Comparison of ENCODE assay signal across 13 mouse cellular contexts in genomic region chr1:154787418-154787817, GRCm38 (mm10).
DNase-seq lines count a peak whose midpoint lies in the region; TF ChIP-seq lines count a peak whose summit lies in the region.
"Had no signal": no experiment of that assay in that cellular context is flagged by ENCODE, and none has a peak within 500 bp of the region (broad histone marks: within the 10 kb centered on the region; RNA-seq: fewer than 3 reads in every experiment).

No protein-coding gene starts in this region.

- H3K9ac ChIP-seq in MEL (ENCODE audit: control insufficient read depth, low read depth, low read length, poor library complexity, severe bottlenecking), result no peak overlapping the region
- H3K9ac ChIP-seq: embryonic facial prominence, embryonic 15.5 days; heart, embryonic 13.5 days; hindbrain, embryonic 12.5 days had no signal

- H3K4me1 ChIP-seq in MEL (ENCODE audit: control insufficient read depth in 1 of 2, insufficient read depth in 2 of 2, low read length in 2 of 2), result no peaks in the 10 kb centered on the region

- H3K79me2 ChIP-seq in MEL (ENCODE audit: control insufficient read depth, insufficient read depth, low read length, poor library complexity), result no peaks in the 10 kb centered on the region

- H3K27ac ChIP-seq in layer of hippocampus, adult 2 months, result peak overlapping the region; percentile 82
- no peak overlapping the region for H3K27ac ChIP-seq in MEL (ENCODE audit: control insufficient read depth, low read depth, low read length)
- H3K27ac ChIP-seq: embryonic facial prominence, embryonic 15.5 days; forebrain, embryonic 10.5 days; gastrocnemius, adult 2 months; heart, embryonic 13.5 days; hindbrain, embryonic 12.5 days had no signal

- H3K4me3 ChIP-seq in layer of hippocampus, adult 2 months, result no peak overlapping the region
- no peak overlapping the region for H3K4me3 ChIP-seq in MEL (ENCODE audit: control insufficient read depth in 1 of 2, insufficient read depth in 1 of 2, low read depth in 2 of 2, low read length in 2 of 2)
- H3K4me3 ChIP-seq: embryonic facial prominence, embryonic 15.5 days; erythroblast, embryonic 14.5 days; forebrain, embryonic 10.5 days; gastrocnemius, adult 2 months; heart, embryonic 13.5 days; hindbrain, embryonic 12.5 days had no signal

- no peak for TF ChIP-seq EP300 in MEL (IDR thresholded peaks at IDR 0.05; ENCODE audit: low read depth in 1 of 2, low read length in 2 of 2)

- H3K36me3 ChIP-seq in MEL (ENCODE audit: control insufficient read depth in 1 of 2, insufficient read depth in 2 of 2, low read length in 2 of 2), result no peaks in the 10 kb centered on the region; a peak in 1 of 4 replicates
- H3K36me3 ChIP-seq: embryonic facial prominence, embryonic 15.5 days; forebrain, embryonic 10.5 days; heart, embryonic 13.5 days; hindbrain, embryonic 12.5 days had no signal

- no peak for DNase-seq in layer of hippocampus, adult 2 months (ENCODE audit: low spot score in 2 of 2)
- no peak for DNase-seq in layer of hippocampus, adult 9-10 months (ENCODE audit: low spot score)
- peak; percentile 20 for DNase-seq in thymus, postnatal 25 days
- no peak for DNase-seq in thymus, adult 18-20 months
- DNase-seq in MEL (ENCODE audit: low read depth, low spot score), result peak; percentile 31
- peak; percentile 28 for DNase-seq in naive thymus-derived CD4-positive, alpha-beta T cell, adult 2 months (ENCODE audit: low read depth)
- no peak for DNase-seq in kidney, postnatal 4 days

- H3K27me3 ChIP-seq in MEL (ENCODE audit: control insufficient read depth in 1 of 2, insufficient read depth in 2 of 2, low read length in 2 of 2), result no peaks in the 10 kb centered on the region

- no peak for TF ChIP-seq CTCF in layer of hippocampus, adult 2 months (conservative IDR thresholded peaks at IDR 0.05)
- TF ChIP-seq CTCF in MEL (IDR thresholded peaks at IDR 0.05 in 2 of 3, conservative IDR thresholded peaks at IDR 0.05 in 1 of 3; ENCODE audit: control insufficient read depth in 1 of 3, insufficient read depth in 1 of 3, low read depth in 2 of 3, low read length in 3 of 3, poor library complexity in 1 of 3, severe bottlenecking in 1 of 3), result no peak

- TF ChIP-seq POLR2A in MEL (IDR thresholded peaks at IDR 0.05; ENCODE audit: control insufficient read depth in 1 of 2, insufficient read depth in 1 of 2, low read depth in 1 of 2, low read length in 2 of 2, poor library complexity in 1 of 2), result no peak

- no peaks in the 10 kb centered on the region for H3K9me3 ChIP-seq in MEL (replicated peaks; ENCODE audit: insufficient read depth, low read length)
- H3K9me3 ChIP-seq: embryonic facial prominence, embryonic 15.5 days; forebrain, embryonic 10.5 days; heart, embryonic 13.5 days; hindbrain, embryonic 12.5 days had no signal

- TF ChIP-seq RAD21 in MEL (IDR thresholded peaks at IDR 0.05; ENCODE audit: low read depth, low read length), result no peak

TF ChIP-seq in MEL, 35 proteins besides CTCF, POLR2A, EP300 and RAD21:
- no peak for TF ChIP-seq ZKSCAN1 (IDR thresholded peaks at IDR 0.05; ENCODE audit: low read depth, low read length)
- no peak for TF ChIP-seq E2F4 (IDR thresholded peaks at IDR 0.05; ENCODE audit: borderline replicate concordance, low read depth, low read length)
- no peak for TF ChIP-seq GABPA (IDR thresholded peaks at IDR 0.05; ENCODE audit: low read depth, low read length)
- no peak for TF ChIP-seq HCFC1 (IDR thresholded peaks at IDR 0.05; ENCODE audit: low read depth, low read length)
- TF ChIP-seq UBTF (IDR thresholded peaks at IDR 0.05; ENCODE audit: borderline replicate concordance, insufficient read depth, low read depth, low read length), result no peak
- TF ChIP-seq MYB (IDR thresholded peaks at IDR 0.05; ENCODE audit: low read depth, low read length), result no peak
- TF ChIP-seq MAFK (IDR thresholded peaks at IDR 0.05; ENCODE audit: borderline replicate concordance, low read depth, low read length), result no peak
- TF ChIP-seq CHD1 (IDR thresholded peaks at IDR 0.05; ENCODE audit: low read depth, low read length), result no peak
- no peak for TF ChIP-seq KAT2A (conservative IDR thresholded peaks at IDR 0.05; ENCODE audit: low read depth, low read length)
- no peak for TF ChIP-seq POLR2AphosphoS5 (IDR thresholded peaks at IDR 0.05; ENCODE audit: borderline replicate concordance, low read depth, low read length)
- no peak for TF ChIP-seq SMC3 (IDR thresholded peaks at IDR 0.05; ENCODE audit: low read depth, low read length)
- TF ChIP-seq TCF12 (IDR thresholded peaks at IDR 0.05; ENCODE audit: low read depth, low read length), result no peak
- TF ChIP-seq BHLHE40 (IDR thresholded peaks at IDR 0.05; ENCODE audit: borderline replicate concordance, low read depth, low read length), result no peak
- no peak for TF ChIP-seq ZNF384 (IDR thresholded peaks at IDR 0.05; ENCODE audit: low read depth, low read length)
- no peak for TF ChIP-seq MAZ (IDR thresholded peaks at IDR 0.05; ENCODE audit: low read depth, low read length)
- TF ChIP-seq TBP (IDR thresholded peaks at IDR 0.05; ENCODE audit: low read depth, low read length), result no peak
- TF ChIP-seq TAL1 (IDR thresholded peaks at IDR 0.05; ENCODE audit: low read length), result no peak
- TF ChIP-seq MYC (IDR thresholded peaks at IDR 0.05; ENCODE audit: low read depth, low read length), result no peak
- TF ChIP-seq JUND (IDR thresholded peaks at IDR 0.05; ENCODE audit: low read depth, low read length), result no peak

Comparison
In these comparisons a context has a peak if more than half of its experiments do, and no peak if none do; other contexts are left out.
1. DNase-seq: peak in thymus, postnatal 25 days (single experiment), MEL (single experiment) and naive thymus-derived CD4-positive, alpha-beta T cell, adult 2 months (single experiment); none in layer of hippocampus, adult 2 months (0 of 2), layer of hippocampus, adult 9-10 months (single experiment), thymus, adult 18-20 months (0 of 2) and kidney, postnatal 4 days (0 of 2).